Mouse (Mus musculus) liver, embryonic 15.5 days (tissue): Measurements from ENCODE around the gene Cbfa2t3. TPM values are rescaled to one million over a fixed set of nuclear protein-coding genes. Genes with fewer than 3 reads are reported as not detected.

Experiments used
- ATAC-seq: fragments of 200-750 bp; cut with Nextera tagmentation; 2 replicates; pipeline ENCODE4 v1.8.0; 2017; ENCODE audit warnings: moderate number of reproducible peaks, mild to moderate bottlenecking, moderate library complexity; ENCODE audit not compliant: insufficient read depth
- H3K27ac ChIP-seq: fragments of 300-500 bp; sonication (generic); replicated peaks from 2 replicates; pipeline ENCODE4 v1.5.1; 2015; ENCODE audit warnings: mild to moderate bottlenecking, inconsistent platforms
- H3K27me3 ChIP-seq: fragments of 300-500 bp; sonication (generic); 2 replicates; pipeline ENCODE4 v1.6.1; 2015; ENCODE audit warnings: mild to moderate bottlenecking, inconsistent platforms
- H3K36me3 ChIP-seq: fragments of 300-500 bp; sonication (generic); replicated peaks from 2 replicates; pipeline ENCODE4 v1.6.1; 2015; ENCODE audit warnings: moderate library complexity, mild to moderate bottlenecking, inconsistent platforms
- H3K4me1 ChIP-seq: fragments of 300-500 bp; sonication (generic); replicated peaks from 2 replicates; pipeline ENCODE4 v1.6.1; 2015; ENCODE audit warnings: inconsistent platforms
- H3K4me2 ChIP-seq: fragments of 300-500 bp; sonication (generic); 2 replicates; pipeline ENCODE4 v1.6.1; 2015; ENCODE audit warnings: moderate library complexity, mild to moderate bottlenecking, inconsistent platforms
- H3K4me3 ChIP-seq: fragments of 300-500 bp; sonication (generic); replicated peaks from 2 replicates; pipeline ENCODE4 v1.5.1; 2015; ENCODE audit warnings: mild to moderate bottlenecking, inconsistent platforms
- H3K9ac ChIP-seq: fragments of 300-500 bp; sonication (generic); 2 replicates; pipeline ENCODE4 v1.6.1; 2015; ENCODE audit warnings: moderate library complexity, mild to moderate bottlenecking, inconsistent platforms
- H3K9me3 ChIP-seq: fragments of 300-500 bp; sonication (generic); replicated peaks from 2 replicates; pipeline ENCODE4 v1.6.1; 2016; ENCODE audit warnings: inconsistent platforms
- WGBS: fragments of 180-500 bp; shearing (Covaris S2); methylation state at CpG from one replicate; pipeline ENCODE4 v1.1.7; 2015; ENCODE audit warnings: mixed read lengths; ENCODE audit not compliant: insufficient replicate concordance; 5-methylcytosine and 5-hydroxymethylcytosine counted together
- polyA plus RNA-seq: library from polyadenylated mRNA; unstranded; fragments of >200 nt; fragmentation: Nextera tagmentation; extraction: Ambion mirVana; gene quantifications from 2 replicates; pipeline ENCODE4 v1.2.1, GENCODE M21; 2015

The Cbfa2t3 gene
- polyA plus RNA-seq, 1 experiment from 2014 or later: 3.5 TPM

GRCm38 (mm10) chr8:122702957-122703356 lies 4.0 kb upstream of the Cbfa2t3 start:
- H3K4me2 ChIP-seq: 0 out of 2 replicates have a peak overlapping the region, but pooled peaks have one; percentile 6
- 60% methylated on average over 6 of the region's 6 CpGs for WGBS
- ATAC-seq: no peak
- peaks cover 71% of the 10 kb centered on the region for H3K4me1 ChIP-seq
- peaks cover 63% of the 10 kb centered on the region for H3K27me3 ChIP-seq
- no peak overlapping the region for H3K4me3 ChIP-seq
- no peaks in the 10 kb centered on the region for H3K36me3 ChIP-seq
- no peak overlapping the region for H3K27ac ChIP-seq
- H3K9me3 ChIP-seq: no peaks in the 10 kb centered on the region
- H3K9ac ChIP-seq: no peak overlapping the region

DNA sequence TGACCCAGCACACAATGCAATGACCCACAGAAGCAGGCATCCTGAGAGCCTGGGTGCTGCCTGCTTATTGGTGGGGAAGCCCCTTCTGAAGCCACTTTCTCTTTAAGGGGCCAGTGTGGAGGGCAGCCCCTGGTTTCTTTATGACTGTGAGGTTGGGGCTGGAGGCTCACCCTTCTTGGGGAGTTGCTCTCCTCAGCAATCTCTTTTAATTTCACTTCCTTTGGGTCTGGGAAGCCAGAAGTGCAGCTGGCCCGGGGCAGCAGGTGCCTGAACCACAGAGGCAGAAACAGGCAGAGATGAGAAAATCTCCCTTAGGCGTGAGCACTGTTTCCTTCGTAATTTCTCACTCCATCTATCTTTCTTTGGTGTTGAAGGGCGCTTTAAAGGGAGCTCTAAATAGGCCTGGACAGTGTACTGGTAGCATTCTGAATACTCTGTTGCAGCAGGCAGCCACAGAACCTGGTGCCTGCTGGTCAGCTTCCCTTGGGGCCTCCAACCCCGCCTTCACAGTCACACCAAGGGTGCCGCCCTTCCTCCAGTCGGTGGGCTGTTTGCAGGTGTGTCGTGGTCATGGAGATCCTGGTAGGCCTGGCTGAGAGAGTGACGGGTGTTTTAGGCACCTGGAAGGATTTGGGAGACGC lies 3.5 kb upstream of the Cbfa2t3 start:
- H3K9ac ChIP-seq: no peak overlapping the region
- H3K4me3 ChIP-seq: no peak overlapping the region
- peak overlapping the region; percentile 12; the same call in 1 of the 2 replicates for H3K27ac ChIP-seq
- peaks cover 60% of the 10 kb centered on the region for H3K27me3 ChIP-seq
- peaks cover 77% of the 10 kb centered on the region for H3K4me1 ChIP-seq
- no peaks in the 10 kb centered on the region for H3K36me3 ChIP-seq
- peak overlapping the region; percentile 6; the same call in 1 of the 2 replicates for H3K4me2 ChIP-seq
- 16% methylated on average over 10 of the region's 10 CpGs for WGBS
- no peak for ATAC-seq
- H3K9me3 ChIP-seq: no peaks in the 10 kb centered on the region

GRCm38 (mm10) chr8:122701441-122702185 lies 2.7 kb upstream of the Cbfa2t3 start:
- Histone ChIP-seq H3K36me3 (no peaks in the 10 kb centered on the region), H3K9ac (no peak overlapping the region), H3K9me3 (no peaks in the 10 kb centered on the region), H3K4me2 (peak overlapping the region; percentile 58; the same call in 1 of the 2 replicates), H3K4me3 (no peak overlapping the region), H3K4me1 (peaks cover 85% of the 10 kb centered on the region), H3K27me3 (peaks cover 52% of the 10 kb centered on the region), H3K27ac (0 out of 2 replicates have a peak overlapping the region, but pooled peaks have one; percentile 12)
- no peak for ATAC-seq
- WGBS: 29% methylated on average over 12 of the region's 12 CpGs

GRCm38 (mm10) chr8:122700628-122701027 lies 1.7 kb upstream of the Cbfa2t3 start:
- Histone ChIP-seq H3K4me1 (peaks cover 88% of the 10 kb centered on the region), H3K9me3 (no peaks in the 10 kb centered on the region), H3K9ac (peak overlapping the region; percentile 30; the same call in 1 of the 2 replicates), H3K4me2 (peak overlapping the region; percentile 58), H3K36me3 (no peaks in the 10 kb centered on the region), H3K27ac (peak overlapping the region; percentile 66), H3K27me3 (peaks cover 42% of the 10 kb centered on the region), H3K4me3 (peak overlapping the region; percentile 15; the same call in 1 of the 2 replicates)
- ATAC-seq: peak; percentile 19
- WGBS: 7% methylated on average over 13 of the region's 13 CpGs

DNA sequence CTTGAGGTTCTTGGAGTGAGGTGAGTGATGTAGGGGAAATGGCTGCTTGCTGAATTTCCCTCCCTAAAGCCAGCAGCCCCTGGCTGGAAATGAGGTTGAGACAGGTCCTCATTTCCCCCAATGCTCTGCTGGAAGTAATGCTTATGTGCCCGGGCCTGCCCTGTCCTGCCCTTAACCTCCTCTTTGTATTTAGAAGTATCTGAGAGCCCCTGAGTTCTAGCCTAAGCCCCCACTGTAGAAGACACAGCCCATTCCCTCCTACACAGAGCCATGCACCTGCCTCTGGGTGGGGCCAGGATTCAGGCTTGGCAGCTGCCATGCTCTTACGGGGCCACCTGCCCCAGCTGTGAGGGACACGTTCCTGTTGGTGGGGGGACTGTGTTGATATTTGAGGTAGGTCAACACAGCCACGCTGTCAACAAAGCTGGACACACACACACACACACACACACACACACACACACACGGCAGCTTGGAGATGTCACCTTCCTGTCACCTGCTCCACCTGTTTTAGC lies 598 bp downstream of the Cbfa2t3 start:
- H3K9ac ChIP-seq: peak overlapping the region; percentile 51

DNA sequence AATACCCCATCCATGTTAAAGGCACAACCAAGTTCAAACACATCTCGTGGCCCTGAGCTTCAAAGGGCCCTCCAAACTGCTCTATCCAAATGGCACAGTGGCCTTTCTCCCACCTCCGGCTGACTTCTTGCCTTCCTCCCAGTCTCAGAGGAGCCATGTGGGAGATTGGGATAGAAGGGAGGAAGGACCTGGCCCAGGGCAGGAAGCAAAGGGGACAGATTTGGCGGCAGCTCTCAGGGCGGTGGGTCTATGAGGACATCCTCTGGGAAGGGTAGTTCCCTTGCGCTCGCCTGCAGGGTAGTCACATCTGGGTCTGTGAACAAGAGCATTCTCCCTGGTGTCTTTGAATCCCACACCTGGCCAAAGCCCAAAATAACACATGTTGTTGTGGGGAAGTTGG lies 1.3 kb downstream of the Cbfa2t3 start:
- Histone ChIP-seq H3K9ac (peak overlapping the region; percentile 51), H3K4me2 (peak overlapping the region; percentile 71)

More for the DNA sequence above, 598 bp downstream of the Cbfa2t3 start:
- peaks cover 99% of the 10 kb centered on the region for H3K4me1 ChIP-seq
- H3K9me3 ChIP-seq: no peaks in the 10 kb centered on the region
- WGBS: 3% methylated on average over 5 of the region's 5 CpGs
- H3K27ac ChIP-seq: peak overlapping the region; percentile 66
- peaks cover 37% of the 10 kb centered on the region for H3K27me3 ChIP-seq
- peak overlapping the region; percentile 56 for H3K4me3 ChIP-seq
- peak overlapping the region; percentile 71 for H3K4me2 ChIP-seq
- peak; percentile 45; the same call in 1 of the 2 replicates for ATAC-seq
- H3K36me3 ChIP-seq: no peaks in the 10 kb centered on the region

DNA sequence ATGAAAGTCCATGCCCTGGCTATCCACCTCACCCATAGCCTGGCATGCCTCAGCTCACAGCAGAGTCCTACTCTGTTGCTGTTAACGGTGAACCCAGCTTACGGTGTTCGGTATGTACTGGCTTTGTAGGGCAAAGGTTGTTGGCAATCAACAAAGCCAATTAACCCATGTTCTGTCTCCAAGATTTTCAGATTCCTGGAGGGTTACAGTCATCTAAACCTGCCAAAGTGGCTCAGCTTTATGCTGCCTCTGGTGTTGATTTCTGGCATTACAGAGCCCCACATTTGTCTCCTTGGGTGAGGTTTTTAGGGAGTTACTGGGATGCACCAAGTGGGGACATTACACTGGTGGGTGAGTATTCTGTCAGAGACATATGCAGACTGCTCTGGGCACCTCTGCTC lies 1.7 kb downstream of the Cbfa2t3 start:
- Histone ChIP-seq H3K4me2 (peak overlapping the region; percentile 71), H3K27ac (peak overlapping the region; percentile 66), H3K4me1 (peaks cover 100% of the 10 kb centered on the region)

More for the DNA sequence above, 1.3 kb downstream of the Cbfa2t3 start:
- H3K4me3 ChIP-seq: peak overlapping the region; percentile 56
- no peak for ATAC-seq
- peaks cover 33% of the 10 kb centered on the region for H3K27me3 ChIP-seq
- H3K4me1 ChIP-seq: peaks cover 100% of the 10 kb centered on the region
- H3K27ac ChIP-seq: peak overlapping the region; percentile 66
- H3K36me3 ChIP-seq: no peaks in the 10 kb centered on the region
- H3K9me3 ChIP-seq: no peaks in the 10 kb centered on the region
- 10% methylated on average over 6 of the region's 6 CpGs for WGBS

GRCm38 (mm10) chr8:122695438-122696042 lies 3.4 kb downstream of the Cbfa2t3 start:
- H3K27ac ChIP-seq: no peak overlapping the region
- peak overlapping the region; percentile 56; the same call in 1 of the 2 replicates for H3K4me3 ChIP-seq
- peak overlapping the region; percentile 51; the same call in 1 of the 2 replicates for H3K9ac ChIP-seq
- H3K4me1 ChIP-seq: peaks cover 100% of the 10 kb centered on the region
- 45% methylated on average over 7 of the region's 7 CpGs for WGBS
- peaks cover 14% of the 10 kb centered on the region; the same call in 1 of the 2 replicates for H3K27me3 ChIP-seq
- H3K9me3 ChIP-seq: no peaks in the 10 kb centered on the region
- ATAC-seq: no peak
- H3K4me2 ChIP-seq: peak overlapping the region; percentile 71
- no peaks in the 10 kb centered on the region for H3K36me3 ChIP-seq

More for the DNA sequence above, 1.7 kb downstream of the Cbfa2t3 start:
- WGBS: 14% methylated on average over 3 of the region's 3 CpGs
- no peak for ATAC-seq
- peaks cover 29% of the 10 kb centered on the region for H3K27me3 ChIP-seq
- no peaks in the 10 kb centered on the region for H3K9me3 ChIP-seq
- peak overlapping the region; percentile 56 for H3K4me3 ChIP-seq
- H3K9ac ChIP-seq: peak overlapping the region; percentile 51
- H3K36me3 ChIP-seq: no peaks in the 10 kb centered on the region

DNA sequence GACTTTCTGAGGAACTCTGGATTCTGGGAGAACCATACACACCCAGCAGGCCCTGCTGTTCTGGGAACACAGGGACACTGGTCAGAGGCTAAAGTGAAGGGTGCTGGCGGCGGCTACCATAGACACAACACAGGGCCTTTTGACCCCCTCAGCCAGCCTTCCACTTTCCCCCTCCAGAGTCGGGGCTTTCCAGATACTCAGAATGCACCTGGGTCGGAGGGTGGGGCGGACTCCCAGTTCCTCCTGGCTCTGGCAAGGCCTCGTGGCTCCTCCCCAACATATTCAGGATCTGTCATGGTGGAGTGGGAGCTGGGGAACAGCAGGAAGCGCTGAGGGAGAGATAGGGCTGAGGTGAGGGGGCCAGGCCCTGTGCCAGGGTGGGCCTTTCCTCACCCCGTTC lies 6.8 kb downstream of the Cbfa2t3 start:
- Histone ChIP-seq H3K9me3 (no peaks in the 10 kb centered on the region), H3K36me3 (no peaks in the 10 kb centered on the region), H3K4me1 (peaks cover 97% of the 10 kb centered on the region), H3K4me2 (no peak overlapping the region), H3K4me3 (no peak overlapping the region), H3K27ac (peak overlapping the region; percentile 38; the same call in 1 of the 2 replicates), H3K27me3 (peaks cover 9% of the 10 kb centered on the region), H3K9ac (no peak overlapping the region)
- WGBS: 53% methylated on average over 8 of the region's 8 CpGs
- no peak for ATAC-seq

DNA sequence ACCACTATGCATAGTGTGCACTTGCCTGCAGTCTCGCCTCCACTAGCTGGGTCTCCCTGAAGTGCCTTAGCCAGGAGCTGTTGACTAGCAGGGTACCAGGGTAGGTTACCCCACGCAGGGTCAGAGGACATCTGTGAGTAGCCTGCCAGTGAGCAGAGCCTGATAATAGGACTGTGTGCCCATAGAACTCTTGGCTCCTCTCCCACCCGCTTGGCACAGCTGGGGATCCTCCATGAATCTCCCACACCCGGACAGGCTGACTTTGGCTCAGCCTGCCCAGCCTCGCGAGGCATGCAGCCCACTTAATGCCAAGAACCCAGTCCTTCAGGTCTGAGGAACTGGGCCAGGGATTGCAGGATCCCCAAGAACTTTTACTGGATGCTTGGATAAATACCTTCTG lies 7.9 kb downstream of the Cbfa2t3 start:
- Histone ChIP-seq H3K36me3 (no peaks in the 10 kb centered on the region), H3K9me3 (no peaks in the 10 kb centered on the region), H3K4me3 (no peak overlapping the region), H3K4me1 (peaks cover 97% of the 10 kb centered on the region), H3K27me3 (peaks cover 9% of the 10 kb centered on the region), H3K9ac (no peak overlapping the region), H3K4me2 (no peak overlapping the region), H3K27ac (no peak overlapping the region)
- WGBS: 64% methylated on average over 6 of the region's 6 CpGs
- ATAC-seq: no peak
